Mouse (Mus musculus): Measurements from ENCODE around the gene Enpp3.

- TF ChIP-seq POLR2A (IDR thresholded peaks at IDR 0.05; ENCODE audit: insufficient read depth, low read depth, low read length) (no peak), CTCF (IDR thresholded peaks at IDR 0.05; ENCODE audit: insufficient read depth, low read depth, low read length) (no peak)
These were observed 64.5 kb downstream of the Enpp3 start for GRCm38 (mm10) chr10:24777916-24778642.

Data from olfactory bulb, adult 2 months (tissue).